Mouse (Mus musculus): Measurements from ENCODE around the gene Cd247. TPM values are rescaled to one million over a fixed set of nuclear protein-coding genes. Genes with fewer than 3 reads are reported as not detected.

The Cd247 gene
- polyA plus RNA-seq, 2 experiments = 0.07 to 0.47 TPM

- Histone ChIP-seq H3K36me3 (replicated peaks; ENCODE audit: control insufficient read depth, insufficient read depth, low read depth) (peaks cover 2% of the 10 kb centered on the region), H3K27me3 (ENCODE audit: control insufficient read depth, insufficient read depth, low read length) (no peaks in the 10 kb centered on the region), H3K4me1 (replicated peaks; ENCODE audit: control insufficient read depth in 2 of 2, insufficient read depth in 2 of 2, low read length in 1 of 2) (no peaks in the 10 kb centered on the region), H3K4me3 (ENCODE audit: insufficient read depth in 1 of 2, low read depth in 2 of 2, low read length in 2 of 2) (no peak overlapping the region), H3K4me2 (ENCODE audit: low read depth) (no peak overlapping the region), H3K9ac (replicated peaks) (no peak overlapping the region), H3K27ac (no peak overlapping the region), H3K9me3 (ENCODE audit: control insufficient read depth, low read length) (no peaks in the 10 kb centered on the region)
- no peak for TF ChIP-seq CTCF (IDR thresholded peaks at IDR 0.05; ENCODE audit: low read depth)
- no peak for TF ChIP-seq EP300 (IDR thresholded peaks at IDR 0.05; ENCODE audit: low read depth)
- DNase-seq (ENCODE audit: low read depth in 3 of 3, low spot score in 3 of 3) (no peak), ATAC-seq (ENCODE audit: insufficient read depth) (no peak)
- WGBS (ENCODE audit: insufficient replicate concordance) = 84% methylated on average over 8 of the region's 8 CpGs
These were observed 93.8 kb downstream of the Cd247 start for GRCm38 (mm10) chr1:165882146-165882900.

- peak; percentile 31; the same call in 1 of the 2 replicates for TF ChIP-seq CTCF (IDR thresholded peaks at IDR 0.05; ENCODE audit: low read depth)
- no peak for TF ChIP-seq EP300 (IDR thresholded peaks at IDR 0.05; ENCODE audit: low read depth)
- no peak overlapping the region for H3K9ac ChIP-seq (replicated peaks)
- WGBS (ENCODE audit: insufficient replicate concordance) = 78% methylated on average over 2 of the region's 2 CpGs
- H3K9me3 ChIP-seq (ENCODE audit: control insufficient read depth, low read length) = no peaks in the 10 kb centered on the region
- H3K4me3 ChIP-seq (ENCODE audit: insufficient read depth in 1 of 2, low read depth in 2 of 2, low read length in 2 of 2) = no peak overlapping the region
- H3K27me3 ChIP-seq (ENCODE audit: control insufficient read depth, insufficient read depth, low read length) = no peaks in the 10 kb centered on the region
- no peak overlapping the region for H3K27ac ChIP-seq
- no peak for DNase-seq (ENCODE audit: low read depth in 3 of 3, low spot score in 3 of 3)
- no peak overlapping the region for H3K4me2 ChIP-seq (ENCODE audit: low read depth)
- peaks cover 5% of the 10 kb centered on the region for H3K36me3 ChIP-seq (replicated peaks; ENCODE audit: control insufficient read depth, insufficient read depth, low read depth)
- no peaks in the 10 kb centered on the region for H3K4me1 ChIP-seq (replicated peaks; ENCODE audit: control insufficient read depth in 2 of 2, insufficient read depth in 2 of 2, low read length in 1 of 2)
- ATAC-seq (ENCODE audit: insufficient read depth) = no peak
These were observed 103.2 kb downstream of the Cd247 start for GRCm38 (mm10) chr1:165891686-165892085.

- TF ChIP-seq CTCF (IDR thresholded peaks at IDR 0.05; ENCODE audit: low read depth) (no peak), EP300 (IDR thresholded peaks at IDR 0.05; ENCODE audit: low read depth) (no peak)
- no peak overlapping the region for H3K27ac ChIP-seq
- no peaks in the 10 kb centered on the region for H3K9me3 ChIP-seq (ENCODE audit: control insufficient read depth, low read length)
- ATAC-seq (ENCODE audit: insufficient read depth) = no peak
- DNase-seq (ENCODE audit: low read depth in 3 of 3, low spot score in 3 of 3) = no peak
- no peak overlapping the region for H3K4me3 ChIP-seq (ENCODE audit: insufficient read depth in 1 of 2, low read depth in 2 of 2, low read length in 2 of 2)
- no peaks in the 10 kb centered on the region for H3K27me3 ChIP-seq (ENCODE audit: control insufficient read depth, insufficient read depth, low read length)
- no peak overlapping the region for H3K4me2 ChIP-seq (ENCODE audit: low read depth)
- H3K4me1 ChIP-seq (replicated peaks; ENCODE audit: control insufficient read depth in 2 of 2, insufficient read depth in 2 of 2, low read length in 1 of 2) = no peaks in the 10 kb centered on the region
- no peaks in the 10 kb centered on the region for H3K36me3 ChIP-seq (replicated peaks; ENCODE audit: control insufficient read depth, insufficient read depth, low read depth)
- H3K9ac ChIP-seq (replicated peaks) = no peak overlapping the region
- 68% methylated on average over 1 of the region's 1 CpGs for WGBS (ENCODE audit: insufficient replicate concordance)
These were observed 115.1 kb downstream of the Cd247 start for GRCm38 (mm10) chr1:165903596-165903995.

GRCm38 (mm10) chr1:165908153-165908552 is 119.7 kb downstream of the Cd247 start:
- TF ChIP-seq EP300 (IDR thresholded peaks at IDR 0.05; ENCODE audit: low read depth) (no peak), CTCF (IDR thresholded peaks at IDR 0.05; ENCODE audit: low read depth) (no peak)
- DNase-seq (ENCODE audit: low read depth in 3 of 3, low spot score in 3 of 3) = no peak

GRCm38 (mm10) chr1:165908806-165909205 is 120.3 kb downstream of the Cd247 start:
- TF ChIP-seq CTCF (IDR thresholded peaks at IDR 0.05; ENCODE audit: low read depth) (no peak), EP300 (IDR thresholded peaks at IDR 0.05; ENCODE audit: low read depth) (no peak)
- no peaks in the 10 kb centered on the region for H3K27me3 ChIP-seq (ENCODE audit: control insufficient read depth, insufficient read depth, low read length)
- H3K4me2 ChIP-seq (ENCODE audit: low read depth) = no peak overlapping the region
- H3K9me3 ChIP-seq (ENCODE audit: control insufficient read depth, low read length) = no peaks in the 10 kb centered on the region
- no peak overlapping the region for H3K4me3 ChIP-seq (ENCODE audit: insufficient read depth in 1 of 2, low read depth in 2 of 2, low read length in 2 of 2)
- no peak for DNase-seq (ENCODE audit: low read depth in 3 of 3, low spot score in 3 of 3)
- peaks cover 0 to 2% of the 10 kb centered on the region in 2 experiments; a peak in 1 of 4 replicates for H3K4me1 ChIP-seq (replicated peaks; ENCODE audit: control insufficient read depth in 2 of 2, insufficient read depth in 2 of 2, low read length in 1 of 2)
- no peak overlapping the region for H3K9ac ChIP-seq (replicated peaks)
- 73% methylated on average over 3 of the region's 3 CpGs for WGBS (ENCODE audit: insufficient replicate concordance)
- no peaks in the 10 kb centered on the region for H3K36me3 ChIP-seq (replicated peaks; ENCODE audit: control insufficient read depth, insufficient read depth, low read depth)
- no peak overlapping the region for H3K27ac ChIP-seq
- no peak for ATAC-seq (ENCODE audit: insufficient read depth)

More at GRCm38 (mm10) chr1:165908153-165908552, 119.7 kb downstream of the Cd247 start:
- H3K27ac ChIP-seq = no peak overlapping the region
- no peak overlapping the region for H3K4me3 ChIP-seq (ENCODE audit: insufficient read depth in 1 of 2, low read depth in 2 of 2, low read length in 2 of 2)
- WGBS (ENCODE audit: insufficient replicate concordance) = 82% methylated on average over 2 of the region's 2 CpGs
- H3K27me3 ChIP-seq (ENCODE audit: control insufficient read depth, insufficient read depth, low read length) = no peaks in the 10 kb centered on the region
- peaks cover 0 to 2% of the 10 kb centered on the region in 2 experiments; a peak in 1 of 4 replicates for H3K4me1 ChIP-seq (replicated peaks; ENCODE audit: control insufficient read depth in 2 of 2, insufficient read depth in 2 of 2, low read length in 1 of 2)
- ATAC-seq (ENCODE audit: insufficient read depth) = no peak
- H3K9ac ChIP-seq (replicated peaks) = no peak overlapping the region
- no peaks in the 10 kb centered on the region for H3K36me3 ChIP-seq (replicated peaks; ENCODE audit: control insufficient read depth, insufficient read depth, low read depth)
- no peaks in the 10 kb centered on the region for H3K9me3 ChIP-seq (ENCODE audit: control insufficient read depth, low read length)
- H3K4me2 ChIP-seq (ENCODE audit: low read depth) = no peak overlapping the region

Data from liver, embryonic 14.5 days (tissue).